Mouse (Mus musculus): ENCODE data around the gene Cbr1.
"Not testable (repeated sequence)": the region's sequence is repeated elsewhere in the genome, so short reads cannot be mapped to it uniquely, and the experiment has no call there.

Gene Cbr1

GRCm38 (mm10) chr16:93597551-93597950 lies 8.1 kb upstream of the Cbr1 start:
- peak in 1 of 2 experiments; percentile 21 for DNase-seq (ENCODE audit: low spot score in 2 of 2)

GRCm38 (mm10) chr16:93599461-93599860 lies 6.2 kb upstream of the Cbr1 start:
- DNase-seq (ENCODE audit: low spot score in 2 of 2) = no peak

- peak; percentile 96 to 98 for DNase-seq (ENCODE audit: low spot score in 2 of 2)
These were observed 2.0 kb upstream of the Cbr1 start, which contains the start of gene Setd4 for GRCm38 (mm10) chr16:93603439-93604212. Gene Setd4, minus strand, starts transcription at chr16:93604063.

DNA sequence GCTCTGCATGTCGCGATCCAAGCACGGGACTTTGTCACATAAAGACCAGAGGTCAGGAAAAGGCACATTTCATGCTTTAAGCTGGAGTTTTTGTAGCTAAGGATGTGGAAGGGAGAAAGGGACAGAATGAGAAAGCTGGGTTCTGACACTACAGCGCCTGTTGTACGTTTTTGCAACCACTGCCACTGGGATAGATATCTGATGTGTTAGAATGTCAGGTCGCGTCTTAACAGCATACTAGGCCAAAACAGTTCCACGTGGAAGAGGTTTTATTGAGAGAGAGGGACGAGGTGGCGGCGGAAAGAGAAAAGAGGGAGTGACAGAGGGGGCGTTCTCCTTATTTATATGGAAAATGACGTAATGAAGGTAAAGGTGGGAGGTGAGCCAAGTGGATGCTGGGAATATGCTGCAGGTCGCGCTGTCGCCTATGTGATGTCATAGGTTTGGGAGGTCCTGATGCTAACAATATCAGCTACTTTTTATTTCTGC lies 1.1 kb upstream of the Cbr1 start:
- DNase-seq (ENCODE audit: low spot score in 2 of 2) = peak; percentile 54 to 73

GRCm38 (mm10) chr16:93606146-93606545 lies 493 bp downstream of the Cbr1 start:
- peak in 1 of 2 experiments; percentile 40 for DNase-seq (ENCODE audit: low spot score in 2 of 2)

DNA sequence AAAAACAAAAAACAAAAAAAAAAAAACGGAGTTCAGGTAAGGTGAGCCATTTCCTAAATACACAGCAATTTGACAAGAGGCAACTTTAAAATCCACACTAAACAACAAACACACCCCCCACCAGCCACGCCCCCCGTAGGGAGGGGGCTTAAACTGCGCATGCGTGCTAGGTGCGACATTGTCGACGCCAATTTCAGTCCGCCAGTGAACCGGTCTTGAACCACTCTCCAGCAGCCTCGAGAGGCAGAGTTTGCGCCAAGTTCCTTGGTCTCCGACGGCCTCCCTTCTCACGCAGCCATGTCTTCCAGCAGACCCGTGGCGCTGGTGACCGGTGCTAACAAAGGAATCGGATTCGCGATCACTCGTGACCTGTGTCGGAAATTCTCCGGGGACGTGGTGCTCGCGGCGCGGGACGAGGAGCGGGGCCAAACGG lies 2.0 kb downstream of the Cbr1 start:
- peak; percentile 83 to 89 for DNase-seq (ENCODE audit: low spot score in 2 of 2)

DNA sequence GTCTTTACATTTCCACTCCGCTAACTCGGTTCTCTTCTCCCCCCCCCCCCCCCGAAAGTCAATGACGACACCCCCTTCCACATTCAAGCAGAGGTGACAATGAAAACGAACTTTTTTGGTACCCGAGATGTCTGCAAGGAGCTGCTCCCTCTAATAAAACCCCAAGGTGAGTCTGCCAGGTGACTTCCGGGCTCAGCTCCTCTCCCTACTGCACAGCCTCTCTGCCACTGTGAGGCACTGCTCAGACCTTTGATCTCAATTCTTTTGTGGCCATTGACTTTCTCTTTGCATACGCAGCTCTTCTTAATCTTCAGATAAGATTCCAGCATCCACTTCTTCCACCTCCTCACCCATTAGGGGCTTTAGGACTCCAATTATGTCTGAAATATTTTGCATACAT lies 3.1 kb downstream of the Cbr1 start:
- DNase-seq (ENCODE audit: low spot score in 2 of 2) = no peak

GRCm38 (mm10) chr16:93609796-93610195 lies 4.1 kb downstream of the Cbr1 start:
- DNase-seq (ENCODE audit: low spot score in 2 of 2) = no peak

GRCm38 (mm10) chr16:93610961-93611360 lies 5.3 kb downstream of the Cbr1 start:
- DNase-seq (ENCODE audit: low spot score in 2 of 2) = no peak

- peak in 1 of 2 experiments; percentile 57 for DNase-seq (ENCODE audit: low spot score in 2 of 2)
These were observed 9.6 kb downstream of the Cbr1 start for GRCm38 (mm10) chr16:93615118-93615870.

GRCm38 (mm10) chr16:93623759-93624158 lies 18.1 kb downstream of the Cbr1 start:
- DNase-seq (ENCODE audit: low spot score in 2 of 2) = not testable (repeated sequence)

DNA sequence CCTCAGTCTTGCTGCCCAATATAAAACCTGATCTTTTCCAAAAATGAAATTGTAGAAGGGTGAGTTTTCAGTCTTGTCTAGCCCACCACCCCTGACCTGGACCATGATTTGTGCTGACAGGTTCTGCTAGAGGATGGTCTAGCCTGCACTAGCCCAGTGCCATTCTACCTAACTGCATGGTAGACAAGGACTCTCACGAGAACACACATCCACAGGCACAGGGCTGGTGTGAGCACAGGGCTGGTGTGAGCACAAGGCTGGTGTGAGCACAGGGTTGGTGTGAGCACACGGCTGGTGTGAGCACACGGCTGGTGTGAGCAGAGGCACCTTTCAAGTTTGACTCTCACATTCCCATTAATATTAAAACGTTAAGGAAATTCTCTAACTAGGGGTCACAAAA lies 19.0 kb downstream of the Cbr1 start:
- DNase-seq (ENCODE audit: low spot score in 2 of 2) = no peak

GRCm38 (mm10) chr16:93626745-93627144 lies 21.1 kb downstream of the Cbr1 start:
- peak in 1 of 2 experiments; percentile 49 for DNase-seq (ENCODE audit: low spot score in 2 of 2)

- DNase-seq (ENCODE audit: low spot score in 2 of 2) = no peak
These were observed 22.2 kb downstream of the Cbr1 start, which contains the start of gene Gm5678 for GRCm38 (mm10) chr16:93627761-93628400. Gene Gm5678, plus strand, starts transcription at chr16:93628097.

- no peak for DNase-seq (ENCODE audit: low spot score in 2 of 2)
These were observed 38.4 kb downstream of the Cbr1 start for GRCm38 (mm10) chr16:93644006-93644405.

DNA sequence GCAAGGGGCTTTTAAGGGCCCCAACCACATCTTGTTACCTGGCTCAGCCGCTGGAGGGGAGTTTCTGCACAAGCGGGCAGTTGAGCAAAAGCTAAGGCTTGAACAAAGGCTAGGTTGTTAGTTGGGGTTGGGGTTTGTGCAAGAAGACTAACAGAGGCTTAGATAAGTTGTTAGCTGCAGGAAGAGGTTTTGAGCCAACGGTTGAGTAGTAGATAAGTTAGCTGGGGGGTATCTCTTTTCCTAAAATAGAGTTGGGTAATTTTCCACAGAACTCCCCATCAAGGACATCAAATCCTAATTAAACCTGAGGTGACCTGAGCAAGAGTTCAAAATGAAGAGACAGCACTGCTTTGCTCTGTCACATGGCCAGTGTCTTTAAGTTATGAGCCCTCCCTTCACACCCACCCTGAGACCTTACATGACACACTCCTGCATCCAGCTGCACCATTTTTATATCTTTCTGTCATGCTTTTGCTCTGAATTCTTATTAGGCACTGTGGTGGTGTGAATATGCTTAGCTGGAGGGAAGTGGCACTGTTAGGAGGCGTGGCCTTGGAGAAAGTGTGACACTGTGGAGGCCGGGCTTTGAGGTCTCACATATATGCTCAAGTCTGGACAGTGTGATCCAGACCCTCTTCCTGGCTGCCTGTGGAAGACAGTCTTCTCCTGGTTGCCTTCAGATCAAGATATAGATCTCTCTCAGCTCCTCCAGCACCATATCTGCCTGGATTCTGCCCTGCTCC lies 43.0 kb downstream of the Cbr1 start:
- no peak for DNase-seq (ENCODE audit: low spot score in 2 of 2)

All from right cerebral cortex, postnatal 10 days (tissue).